Mouse (Mus musculus) liver, embryonic 16.5 days (tissue): ENCODE data around the gene Gast. TPM values are rescaled to one million over a fixed set of nuclear protein-coding genes. Genes with fewer than 3 reads are reported as not detected.

Experiments used
- ATAC-seq: fragments of 200-750 bp; cut with Nextera tagmentation; 2 replicates; pipeline ENCODE4 v1.8.0; 2017; ENCODE audit warnings: low read depth, mild to moderate bottlenecking, moderate number of reproducible peaks, moderate library complexity
- H3K27ac ChIP-seq: fragments of 300-500 bp; sonication (generic); 2 replicates; pipeline ENCODE4 v1.5.1; 2014; ENCODE audit warnings: mild to moderate bottlenecking, low read length
- H3K27me3 ChIP-seq: fragments of 300-500 bp; sonication (generic); 2 replicates; pipeline ENCODE4 v1.6.1; 2014; ENCODE audit warnings: low read depth, low read length, mixed read lengths; ENCODE audit not compliant: control insufficient read depth, insufficient read depth
- H3K36me3 ChIP-seq: fragments of 300-500 bp; sonication (generic); 2 replicates; pipeline ENCODE4 v1.6.1; 2014; ENCODE audit warnings: mild to moderate bottlenecking; ENCODE audit not compliant: control insufficient read depth, insufficient read depth
- H3K4me1 ChIP-seq: fragments of 300-500 bp; sonication (generic); 2 replicates; pipeline ENCODE4 v1.6.1; 2014; ENCODE audit warnings: low read depth, low read length, mixed read lengths; ENCODE audit not compliant: control insufficient read depth
- H3K4me2 ChIP-seq: fragments of 300-500 bp; sonication (generic); 2 replicates; pipeline ENCODE4 v1.6.1; 2014; ENCODE audit warnings: low read depth, low read length, mixed read lengths
- H3K4me3 ChIP-seq: fragments of 300-500 bp; sonication (generic); 2 replicates; pipeline ENCODE4 v1.5.1; 2014; ENCODE audit warnings: low read depth, mild to moderate bottlenecking, low read length
- H3K9ac ChIP-seq: fragments of 300-500 bp; sonication (generic); 2 replicates; pipeline ENCODE4 v1.6.1; 2014; ENCODE audit warnings: low read depth, low read length
- H3K9me3 ChIP-seq: fragments of 300-500 bp; sonication (generic); replicated peaks from 2 replicates; pipeline ENCODE4 v1.6.1; 2016; ENCODE audit warnings: low read length; ENCODE audit not compliant: control insufficient read depth
- WGBS: fragments of 180-500 bp; shearing (Covaris S2); extraction: QIAGEN DNeasy Blood & Tissue Kit; methylation state at CpG from one replicate; pipeline ENCODE4 v1.1.7; 2014; ENCODE audit not compliant: insufficient replicate concordance; 5-methylcytosine and 5-hydroxymethylcytosine counted together
- polyA plus RNA-seq: library from polyadenylated mRNA; unstranded; fragments of >200 nt; fragmentation: Nextera tagmentation; extraction: Ambion mirVana; gene quantifications from 2 replicates; pipeline ENCODE4 v1.2.1, GENCODE M21; 2015

The Gast gene
- polyA plus RNA-seq, 1 experiment from 2014 or later = not detected

DNA sequence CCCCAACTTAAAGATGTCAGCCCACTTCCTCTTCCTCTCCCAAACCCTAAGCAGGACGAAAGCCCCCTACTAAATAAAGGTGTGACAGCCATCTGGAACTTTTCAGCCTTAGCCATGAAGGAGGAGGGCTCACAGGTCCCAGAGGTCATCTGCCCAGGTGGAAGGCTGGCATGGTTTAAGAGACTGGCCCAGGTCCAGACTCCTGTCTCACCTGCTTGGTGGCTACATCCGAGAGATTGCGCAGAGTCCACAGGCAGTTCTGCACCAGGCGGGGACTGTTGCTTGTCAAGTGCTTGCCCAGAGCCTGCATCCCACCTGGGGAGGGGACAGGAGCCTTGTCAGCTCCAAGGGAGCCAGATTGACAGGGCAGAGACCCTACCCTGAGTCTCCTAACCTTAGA, 45.1 kb downstream of the Gast start:
- 69% methylated on average over 4 of the region's 4 CpGs for WGBS
- no peak for ATAC-seq
- no peaks in the 10 kb centered on the region for H3K4me1 ChIP-seq
- H3K9ac ChIP-seq = no peak overlapping the region
- H3K36me3 ChIP-seq = peaks cover 3% of the 10 kb centered on the region
- no peak overlapping the region for H3K27ac ChIP-seq
- H3K9me3 ChIP-seq = no peaks in the 10 kb centered on the region
- H3K4me3 ChIP-seq = no peak overlapping the region
- H3K27me3 ChIP-seq = no peaks in the 10 kb centered on the region
- H3K4me2 ChIP-seq = no peak overlapping the region

DNA sequence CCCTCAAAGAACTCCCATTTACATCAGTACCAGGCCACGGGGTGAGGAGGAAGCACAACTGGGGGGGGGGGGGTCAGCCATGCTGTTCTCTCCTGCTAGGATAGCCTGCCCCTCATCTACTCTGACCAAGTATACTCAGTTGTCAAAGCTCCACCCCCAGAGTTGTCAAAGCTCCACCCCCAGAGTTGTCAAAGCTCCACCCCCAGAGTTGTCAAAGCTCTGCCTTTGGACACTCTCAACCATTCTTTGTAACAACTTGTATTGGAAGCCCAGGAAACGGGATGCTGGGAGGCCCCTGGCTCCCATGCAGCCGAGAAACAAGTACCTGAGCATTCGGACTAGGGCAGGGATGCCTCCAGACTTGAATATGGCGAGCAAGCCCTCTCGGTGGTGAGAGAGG, 48.5 kb downstream of the Gast start:
- no peak overlapping the region for H3K4me2 ChIP-seq
- H3K9ac ChIP-seq = no peak overlapping the region
- ATAC-seq = no peak
- H3K4me3 ChIP-seq = no peak overlapping the region
- peaks cover 3% of the 10 kb centered on the region; the same call in 1 of the 2 replicates for H3K36me3 ChIP-seq
- H3K27ac ChIP-seq = no peak overlapping the region
- no peaks in the 10 kb centered on the region for H3K27me3 ChIP-seq
- no peaks in the 10 kb centered on the region for H3K4me1 ChIP-seq
- no peaks in the 10 kb centered on the region for H3K9me3 ChIP-seq
- WGBS = 69% methylated on average over 6 of the region's 6 CpGs

DNA sequence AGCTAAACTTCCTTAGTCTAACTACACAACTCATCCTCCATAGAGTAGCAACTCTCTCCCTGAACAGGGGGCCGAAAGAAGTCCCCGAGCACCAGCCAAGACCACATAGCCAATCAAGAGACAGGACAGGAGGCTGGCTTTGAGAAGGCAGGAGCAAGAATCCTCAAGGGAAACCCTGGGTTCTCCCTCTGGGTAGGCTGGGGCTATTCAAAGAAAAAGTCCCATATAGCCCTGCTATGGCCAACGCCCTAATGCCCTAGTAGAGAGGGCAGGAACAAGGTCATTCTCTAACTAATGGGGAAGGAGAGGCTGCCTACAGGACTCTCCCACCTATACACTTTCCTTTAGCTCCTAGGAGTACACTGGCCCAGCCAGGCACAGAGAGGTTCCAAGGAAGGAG, 50.8 kb downstream of the Gast start:
- no peaks in the 10 kb centered on the region for H3K27me3 ChIP-seq
- H3K9me3 ChIP-seq = no peaks in the 10 kb centered on the region
- H3K36me3 ChIP-seq = no peaks in the 10 kb centered on the region; the same call in 1 of the 2 replicates
- H3K4me3 ChIP-seq = no peak overlapping the region
- ATAC-seq = no peak
- H3K9ac ChIP-seq = no peak overlapping the region
- H3K4me1 ChIP-seq = peaks cover 15% of the 10 kb centered on the region
- H3K4me2 ChIP-seq = no peak overlapping the region
- WGBS = 56% methylated on average over 3 of the region's 3 CpGs
- no peak overlapping the region for H3K27ac ChIP-seq

DNA sequence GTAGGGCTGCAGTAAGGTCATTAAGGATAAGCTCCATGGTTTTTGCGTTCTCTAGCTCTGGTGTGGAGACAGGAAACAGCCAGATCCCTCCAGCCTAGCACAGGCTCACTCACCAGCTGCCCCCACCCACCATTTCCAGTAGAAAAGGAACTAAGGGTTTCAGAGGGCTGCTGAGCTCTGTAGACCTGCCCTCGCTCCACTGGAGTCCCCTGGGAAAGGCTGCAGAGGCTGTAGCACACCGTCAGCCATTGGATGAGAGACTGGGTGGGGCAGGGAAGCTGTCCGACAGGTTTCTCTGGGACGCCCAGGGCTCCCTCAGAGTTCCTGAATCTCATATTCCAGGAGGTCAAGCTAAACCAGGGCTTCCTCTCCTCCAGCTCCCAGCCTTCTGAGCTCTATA, 52.4 kb downstream of the Gast start:
- Histone ChIP-seq H3K9me3 (no peaks in the 10 kb centered on the region), H3K27ac (no peak overlapping the region), H3K4me1 (peaks cover 26% of the 10 kb centered on the region), H3K36me3 (no peaks in the 10 kb centered on the region; the same call in 1 of the 2 replicates), H3K4me2 (no peak overlapping the region), H3K27me3 (no peaks in the 10 kb centered on the region), H3K9ac (no peak overlapping the region), H3K4me3 (no peak overlapping the region)
- ATAC-seq = no peak
- WGBS = 35% methylated on average over 5 of the region's 5 CpGs

Other genes with a start within 250 kb of the Gast start
- not detected in 2 replicates for gene Krt32, start 246.2 kb upstream of the Gast start, polyA plus RNA-seq
- gene Krt35, start 238.2 kb upstream of the Gast start, polyA plus RNA-seq = not detected in 2 replicates
- not detected in 2 replicates for gene Krt36, start 228.8 kb upstream of the Gast start, polyA plus RNA-seq
- not detected in 2 replicates for gene Krt13, start 212.8 kb upstream of the Gast start, polyA plus RNA-seq
- 0.07 and 0.12 TPM in 2 replicates for gene Krt15, start 198.5 kb upstream of the Gast start, polyA plus RNA-seq
- gene Krt19, start 185.7 kb upstream of the Gast start, polyA plus RNA-seq = 2.8 and 9.4 TPM in 2 replicates
- gene Krt9, start 141.2 kb upstream of the Gast start, polyA plus RNA-seq = not detected in 2 replicates
- gene Krt14, start 126.9 kb upstream of the Gast start, polyA plus RNA-seq = 0.16 and 0.31 TPM in 2 replicates
- not detected in 2 replicates for gene Krt16, start 85.5 kb upstream of the Gast start, polyA plus RNA-seq
- gene Krt17, start 73.4 kb upstream of the Gast start, polyA plus RNA-seq = 0.18 and 0.22 TPM in 2 replicates
- not detected in 2 replicates for gene Krt42, start 64.5 kb upstream of the Gast start, polyA plus RNA-seq
- gene Eif1, start 14.5 kb upstream of the Gast start, polyA plus RNA-seq = 1,629 and 1,636 TPM in 2 replicates
- gene Hap1, start 21.7 kb downstream of the Gast start, polyA plus RNA-seq = 0.27 and 0.42 TPM in 2 replicates
- 15.5 and 17.7 TPM in 2 replicates for gene Jup, start 63.4 kb downstream of the Gast start, polyA plus RNA-seq
- gene P3h4, start 80.4 kb downstream of the Gast start, polyA plus RNA-seq = 3.1 and 4.0 TPM in 2 replicates
- 7.9 and 8.4 TPM in 2 replicates for gene Fkbp10, start 81.3 kb downstream of the Gast start, polyA plus RNA-seq
- gene Nt5c3b, start 107.4 kb downstream of the Gast start, polyA plus RNA-seq = 14.9 and 16.0 TPM in 2 replicates
- gene Klhl10, start 107.5 kb downstream of the Gast start, polyA plus RNA-seq = 0.07 TPM in 1 of 2 replicates, not detected in the other
- 1.7 and 1.9 TPM in 2 replicates for gene Klhl11, start 138.3 kb downstream of the Gast start, polyA plus RNA-seq
- gene Acly, start 193.6 kb downstream of the Gast start, polyA plus RNA-seq = 114 and 120 TPM in 2 replicates
- 0.06 and 0.11 TPM in 2 replicates for gene Ttc25, start 211.2 kb downstream of the Gast start, polyA plus RNA-seq
- 13.8 TPM in 2 replicates for gene Cnp, start 240.5 kb downstream of the Gast start, polyA plus RNA-seq